ENCODE assay signal across 20 mouse cellular contexts in the genomic region with DNA sequence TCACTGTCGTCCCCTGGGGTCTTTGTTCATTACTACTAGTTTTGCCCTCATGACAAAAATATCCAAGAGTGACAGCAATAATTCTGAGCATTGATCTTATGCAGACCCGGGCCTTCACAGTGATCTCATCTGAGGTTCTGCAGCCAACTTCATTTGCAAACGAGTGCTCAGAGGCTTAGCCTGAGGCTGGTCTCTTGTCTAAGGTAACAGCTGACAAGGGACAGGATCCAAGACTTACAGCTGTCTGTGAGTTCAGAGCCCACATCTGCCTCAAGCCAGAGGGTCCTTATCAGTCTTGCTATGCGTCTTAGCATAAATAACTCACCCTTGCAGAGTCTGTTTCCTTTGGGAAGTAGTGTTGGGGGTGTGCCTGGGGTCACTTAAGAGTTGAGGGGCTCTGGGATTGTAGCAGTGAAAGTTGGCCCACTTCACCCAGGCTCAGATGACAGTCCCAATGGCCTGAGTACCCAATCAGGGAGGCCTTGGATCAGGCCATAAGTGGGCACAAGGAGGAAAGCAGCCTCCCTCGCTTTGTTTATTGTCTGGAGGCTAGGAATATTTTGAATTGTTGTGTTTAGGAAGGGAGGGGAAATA. TPM values are rescaled to one million over a fixed set of nuclear protein-coding genes. Genes with fewer than 3 reads are reported as not detected.
DNase-seq lines count a peak whose midpoint lies in the region; ATAC-seq and TF ChIP-seq lines count a peak whose summit lies in the region.
"Had no signal": no experiment of that assay in that cellular context is flagged by ENCODE, and none has a peak within 500 bp of the region (broad histone marks: within the 10 kb centered on the region; RNA-seq: fewer than 3 reads in every experiment).

No protein-coding gene starts in this region.

- H3K36me3 ChIP-seq in embryonic facial prominence, embryonic 11.5 days (replicated peaks; ENCODE audit: control insufficient read depth, insufficient read depth, low read depth, low read length) = no peaks in the 10 kb centered on the region
- H3K36me3 ChIP-seq in embryonic facial prominence, embryonic 10.5 days (replicated peaks) = no peaks in the 10 kb centered on the region
- H3K36me3 ChIP-seq in kidney, embryonic 14.5 days (ENCODE audit: control insufficient read depth, insufficient read depth, low read length) = no peaks in the 10 kb centered on the region
- H3K36me3 ChIP-seq in stomach, embryonic 16.5 days (ENCODE audit: control insufficient read depth, insufficient read depth, low read length) = no peaks in the 10 kb centered on the region
- no peaks in the 10 kb centered on the region for H3K36me3 ChIP-seq in stomach, postnatal 0 days (ENCODE audit: control insufficient read depth, insufficient read depth, low read length)
- H3K36me3 ChIP-seq: G1E; hindbrain, embryonic 15.5 days; liver, embryonic 12.5 days; midbrain, embryonic 12.5 days had no signal

- no peak overlapping the region for H3K9ac ChIP-seq in embryonic facial prominence, embryonic 11.5 days (replicated peaks; ENCODE audit: low read length)
- H3K9ac ChIP-seq in kidney, embryonic 14.5 days (ENCODE audit: low read depth, low read length) = no peak overlapping the region
- H3K9ac ChIP-seq in stomach, embryonic 16.5 days (ENCODE audit: low read length) = no peak overlapping the region
- H3K9ac ChIP-seq in stomach, postnatal 0 days (ENCODE audit: low read length) = no peak overlapping the region
- H3K9ac ChIP-seq: hindbrain, embryonic 15.5 days; liver, embryonic 12.5 days; midbrain, embryonic 12.5 days had no signal

- no peak overlapping the region for H3K4me2 ChIP-seq in embryonic facial prominence, embryonic 11.5 days (ENCODE audit: low read depth, low read length)
- no peak overlapping the region for H3K4me2 ChIP-seq in kidney, embryonic 14.5 days (replicated peaks; ENCODE audit: low read depth, low read length)
- no peak overlapping the region for H3K4me2 ChIP-seq in stomach, embryonic 16.5 days (ENCODE audit: low read depth, low read length)
- H3K4me2 ChIP-seq in stomach, postnatal 0 days (replicated peaks; ENCODE audit: low read depth) = no peak overlapping the region
- H3K4me2 ChIP-seq: hindbrain, embryonic 15.5 days; liver, embryonic 12.5 days; midbrain, embryonic 12.5 days had no signal

- TF ChIP-seq EP300 in stomach, postnatal 0 days (optimal IDR thresholded peaks at IDR 0.05) = no peak

- no peak overlapping the region for H3K4me3 ChIP-seq in embryonic facial prominence, embryonic 11.5 days (ENCODE audit: low read depth, low read length)
- no peak overlapping the region for H3K4me3 ChIP-seq in embryonic facial prominence, embryonic 10.5 days
- H3K4me3 ChIP-seq in kidney, embryonic 14.5 days (ENCODE audit: low read length) = no peak overlapping the region
- H3K4me3 ChIP-seq in stomach, embryonic 16.5 days (replicated peaks; ENCODE audit: low read length) = no peak overlapping the region
- H3K4me3 ChIP-seq in stomach, postnatal 0 days (ENCODE audit: low read depth, low read length) = no peak overlapping the region
- H3K4me3 ChIP-seq: hindbrain, embryonic 15.5 days; liver, embryonic 12.5 days; midbrain, embryonic 12.5 days had no signal

- peak; percentile 9 for DNase-seq in embryonic facial prominence, embryonic 11.5 days (ENCODE audit: low spot score)
- no peak for DNase-seq in embryonic facial prominence, embryonic 10.5 days (ENCODE audit: low spot score)
- no peak for DNase-seq in kidney, postnatal 4 days
- DNase-seq in stomach, postnatal 0 days (ENCODE audit: low spot score) = no peak
- DNase-seq in left cerebral cortex, adult 8-10 months (ENCODE audit: low spot score in 2 of 2) = no peak
- DNase-seq: adrenal gland, adult 2 months; cerebellum, adult 11-12 months; cerebellum, postnatal 25 days; kidney, postnatal 36 days; right cerebral cortex, postnatal 25 days; thymus, postnatal 14 days had no signal

- no peaks in the 10 kb centered on the region for H3K4me1 ChIP-seq in embryonic facial prominence, embryonic 11.5 days (ENCODE audit: control insufficient read depth, insufficient read depth, low read length)
- H3K4me1 ChIP-seq in embryonic facial prominence, embryonic 10.5 days = peaks cover 18% of the 10 kb centered on the region
- H3K4me1 ChIP-seq in kidney, embryonic 14.5 days (ENCODE audit: control insufficient read depth, insufficient read depth, low read length) = no peaks in the 10 kb centered on the region; the same call in 1 of the 2 replicates
- peaks cover 7% of the 10 kb centered on the region for H3K4me1 ChIP-seq in stomach, embryonic 16.5 days (ENCODE audit: control insufficient read depth, insufficient read depth, low read length)
- H3K4me1 ChIP-seq in stomach, postnatal 0 days (replicated peaks; ENCODE audit: control insufficient read depth, insufficient read depth) = no peaks in the 10 kb centered on the region
- H3K4me1 ChIP-seq: midbrain, embryonic 12.5 days had no signal

- H3K27ac ChIP-seq in embryonic facial prominence, embryonic 11.5 days (replicated peaks; ENCODE audit: low read depth, low read length) = no peak overlapping the region
- H3K27ac ChIP-seq in embryonic facial prominence, embryonic 10.5 days (replicated peaks) = no peak overlapping the region; the same call in 1 of the 2 replicates
- 0 out of 2 replicates have a peak overlapping the region, but pooled peaks have one; percentile 3 for H3K27ac ChIP-seq in kidney, embryonic 14.5 days (ENCODE audit: low read depth, low read length)
- H3K27ac ChIP-seq in stomach, embryonic 16.5 days (ENCODE audit: low read length) = no peak overlapping the region
- no peak overlapping the region for H3K27ac ChIP-seq in stomach, postnatal 0 days (replicated peaks)
- H3K27ac ChIP-seq: hindbrain, embryonic 15.5 days; liver, embryonic 12.5 days; midbrain, embryonic 12.5 days had no signal

- TF ChIP-seq CTCF in stomach, postnatal 0 days (IDR thresholded peaks at IDR 0.05; ENCODE audit: low read depth) = no peak

- no peaks in the 10 kb centered on the region for H3K9me3 ChIP-seq in embryonic facial prominence, embryonic 11.5 days (replicated peaks; ENCODE audit: control insufficient read depth, low read length)
- no peaks in the 10 kb centered on the region for H3K9me3 ChIP-seq in embryonic facial prominence, embryonic 10.5 days
- H3K9me3 ChIP-seq in kidney, embryonic 14.5 days (ENCODE audit: control insufficient read depth, low read length) = no peaks in the 10 kb centered on the region
- no peaks in the 10 kb centered on the region for H3K9me3 ChIP-seq in stomach, embryonic 16.5 days (replicated peaks; ENCODE audit: control insufficient read depth, low read length)
- H3K9me3 ChIP-seq in stomach, postnatal 0 days (ENCODE audit: control insufficient read depth, low read length) = no peaks in the 10 kb centered on the region
- H3K9me3 ChIP-seq: G1E; hindbrain, embryonic 15.5 days; liver, embryonic 12.5 days; midbrain, embryonic 12.5 days had no signal

- ATAC-seq in embryonic facial prominence, embryonic 11.5 days (replicated peaks; ENCODE audit: insufficient number of reproducible peaks, low FRiP score, low TSS enrichment, low read depth) = no peak
- no peak for ATAC-seq in kidney, embryonic 14.5 days (ENCODE audit: low FRiP score, low TSS enrichment)
- ATAC-seq in stomach, embryonic 16.5 days (ENCODE audit: insufficient read depth, low FRiP score) = 0 out of 2 replicates have a peak, but pooled peaks have one; percentile 8
- no peak for ATAC-seq in stomach, postnatal 0 days (ENCODE audit: low FRiP score, low TSS enrichment)
- no peak for ATAC-seq in cerebellum, adult (ENCODE audit: insufficient number of reproducible peaks, low FRiP score, low TSS enrichment)
- ATAC-seq: CD4-positive, CD25-positive, alpha-beta regulatory T cell, adult 4 months; intestine, postnatal 0 days; liver, embryonic 12.5 days had no signal

- H3K27me3 ChIP-seq in embryonic facial prominence, embryonic 11.5 days (ENCODE audit: control insufficient read depth, insufficient read depth, low read length) = no peaks in the 10 kb centered on the region
- no peaks in the 10 kb centered on the region for H3K27me3 ChIP-seq in embryonic facial prominence, embryonic 10.5 days (replicated peaks; ENCODE audit: low read depth, poor library complexity, severe bottlenecking)
- H3K27me3 ChIP-seq in kidney, embryonic 14.5 days (ENCODE audit: control insufficient read depth, insufficient read depth, low read length) = no peaks in the 10 kb centered on the region
- H3K27me3 ChIP-seq in stomach, embryonic 16.5 days (ENCODE audit: control insufficient read depth, insufficient read depth, low read length) = no peaks in the 10 kb centered on the region
- H3K27me3 ChIP-seq in stomach, postnatal 0 days (ENCODE audit: control insufficient read depth, insufficient read depth, low read length) = no peaks in the 10 kb centered on the region
- H3K27me3 ChIP-seq: hindbrain, embryonic 15.5 days; midbrain, embryonic 12.5 days had no signal

- 45% methylated on average over 5 of the region's 5 CpGs for WGBS in embryonic facial prominence, embryonic 11.5 days
- 43% methylated on average over 5 of the region's 5 CpGs for WGBS in embryonic facial prominence, embryonic 10.5 days
- WGBS in kidney, embryonic 14.5 days = 44% methylated on average over 5 of the region's 5 CpGs
- WGBS in stomach, embryonic 16.5 days = 41% methylated on average over 5 of the region's 5 CpGs
- WGBS in stomach, postnatal 0 days = 40% methylated on average over 5 of the region's 5 CpGs

RNA-seq across cellular contexts. Expression of a gene that starts 9.0 kb away (rescaled TPM):
- polyA plus RNA-seq in embryonic facial prominence, embryonic 11.5 days (2014; fragmentation: Nextera tagmentation; extraction: Ambion mirVana) = 35.3 and 40.6 TPM in 2 replicates
- polyA plus RNA-seq in embryonic facial prominence, embryonic 10.5 days (2016; fragmentation: Nextera tagmentation; extraction: Ambion mirVana) = 55.5 and 59.2 TPM in 2 replicates
- polyA plus RNA-seq in kidney, embryonic 14.5 days (2014; fragmentation: Nextera tagmentation; extraction: Ambion mirVana) = 51.7 and 95.1 TPM in 2 replicates
- polyA plus RNA-seq in stomach, embryonic 16.5 days (2015; fragmentation: Nextera tagmentation; extraction: Ambion mirVana) = 54.4 and 59.5 TPM in 2 replicates
- 55.3 and 66.5 TPM in 2 replicates for polyA plus RNA-seq in stomach, postnatal 0 days (2015; fragmentation: Nextera tagmentation; extraction: Ambion mirVana)
- 100 to 1,000 TPM; 154 to 181 (median 168) TPM for total RNA-seq in left cerebral cortex, adult 8-10 months (2022)
